Mouse (Mus musculus) heart, postnatal 14 days (tissue): ENCODE data around the gene Gm20517. TPM values are rescaled to one million over a fixed set of nuclear protein-coding genes. Genes with fewer than 3 reads are reported as not detected.

Experiments used
- DNase-seq, 2 experiments: peaks; one replicate each; pipeline ENCODE4 v3.0.0; 2021 to 2022
- intact Hi-C: fragments of 180-260 bp; cut with DNase I; formaldehyde crosslinking; loops from one replicate; pipeline ENCODE4 v1.15.1; 2025
- long read RNA-seq, 2 experiments: library from polyadenylated mRNA; stranded (forward); transcript quantifications; one replicate each; pipeline ENCODE4 v2.0.0; 2021
- total RNA-seq, 2 experiments: library from RNA; stranded (reverse); gene quantifications; 2 replicates each; pipeline ENCODE4 v1.2.3; 2021

The Gm20517 gene
- total RNA-seq: 1 to 10 TPM; 1.9 to 2.5 TPM
- long read RNA-seq, experiment 1: 0 reads
- long read RNA-seq, experiment 2: 0 reads

DNA sequence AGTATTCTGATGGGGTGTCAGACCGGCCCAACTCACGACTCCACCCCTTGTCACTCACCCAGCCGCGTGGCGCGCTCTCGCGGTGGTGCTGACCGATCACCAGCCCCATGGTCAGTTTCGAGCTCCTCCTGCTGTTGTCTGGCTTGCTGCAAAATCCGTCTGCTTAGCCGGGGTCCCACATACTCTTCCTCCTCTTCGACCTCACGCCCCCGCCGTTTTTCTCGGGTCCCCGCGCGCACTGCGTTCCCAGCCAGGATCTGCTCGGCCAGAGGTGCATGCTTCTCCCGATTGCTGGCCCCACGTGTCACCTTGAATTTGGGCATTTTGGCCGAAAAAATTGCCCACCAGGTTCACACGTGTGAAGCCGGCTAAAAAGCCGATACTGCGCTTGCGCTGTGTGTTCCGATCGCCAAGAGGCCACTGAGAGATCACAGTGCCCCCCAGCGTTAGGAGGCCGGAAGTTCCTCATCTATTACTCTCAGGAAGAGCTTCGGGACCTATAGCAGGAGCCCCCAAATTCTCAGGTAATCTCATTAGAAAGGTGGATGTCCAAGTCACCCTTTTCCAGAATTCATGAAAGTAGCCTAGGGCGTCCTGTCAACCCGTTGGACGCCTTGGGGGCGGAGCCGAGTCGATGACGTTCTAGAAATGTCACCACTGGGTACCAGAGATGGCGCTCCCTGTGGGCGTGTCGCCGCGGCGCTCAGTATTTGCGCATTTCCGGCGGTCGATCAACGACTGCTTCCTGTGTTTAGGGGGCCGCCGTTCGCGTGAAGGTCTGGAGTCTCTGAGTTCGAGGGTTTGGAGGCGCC, at the start of gene Gm20517, which contains the start of the genes Bysl and Med20:
Gm20517 (plus strand) TSS at position 741 of the 812 bp plus-strand sequence.
Bysl (minus strand) TSS at position 644 of the 812 bp plus-strand sequence.
Med20 (plus strand) TSS at position 734 of the 812 bp plus-strand sequence.
- DNase-seq: peak; percentile 95 to 99
- intact Hi-C loops: no loop called here

- intact Hi-C loops: no loop called here
- no peak for DNase-seq
Measured at GRCm38 (mm10) chr17:47562875-47563274, 48.5 kb upstream of the Gm20517 start.

GRCm38 (mm10) chr17:47564612-47565011, 46.8 kb upstream of the Gm20517 start:
- DNase-seq: no peak
- intact Hi-C loops: no loop called here

GRCm38 (mm10) chr17:47566133-47566532, 45.3 kb upstream of the Gm20517 start:
- DNase-seq: no peak
- intact Hi-C loops: no loop called here

- intact Hi-C loops: no loop called here
- peak; percentile 29 to 30 for DNase-seq
Measured at GRCm38 (mm10) chr17:47567271-47567670, 44.1 kb upstream of the Gm20517 start.

GRCm38 (mm10) chr17:47568389-47568788, 43.0 kb upstream of the Gm20517 start:
- intact Hi-C loops: no loop called here
- no peak for DNase-seq

- intact Hi-C loops: no loop called here
- DNase-seq: no peak
Measured at GRCm38 (mm10) chr17:47568951-47569527, 42.4 kb upstream of the Gm20517 start.

- DNase-seq: no peak
- intact Hi-C loops: no loop called here
Measured at GRCm38 (mm10) chr17:47571621-47572020, 39.8 kb upstream of the Gm20517 start.

GRCm38 (mm10) chr17:47572436-47572835, 39.0 kb upstream of the Gm20517 start:
- DNase-seq: no peak
- intact Hi-C loops: no loop called here

DNA sequence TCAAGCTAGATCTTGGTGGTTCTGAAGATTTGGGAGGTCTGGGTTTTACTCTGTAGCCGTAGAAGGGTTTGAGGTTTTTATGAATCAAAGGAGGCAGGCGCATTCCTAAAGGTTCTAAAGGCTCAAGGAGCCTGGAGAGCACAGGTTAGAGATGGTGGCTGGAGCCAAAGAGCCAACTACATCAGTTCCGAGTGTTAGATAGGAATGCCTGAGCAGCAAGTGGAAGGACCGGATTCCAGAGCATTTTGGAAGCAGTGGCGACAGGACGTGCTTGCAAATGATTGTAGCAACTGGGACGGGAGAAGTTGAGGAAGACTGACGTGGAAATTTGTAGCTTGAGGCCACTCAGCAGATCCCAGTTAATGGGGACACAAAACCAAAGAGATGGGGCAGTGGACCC, 37.4 kb upstream of the Gm20517 start:
- intact Hi-C loops: no loop called here
- DNase-seq: no peak

GRCm38 (mm10) chr17:47574830-47575229, 36.6 kb upstream of the Gm20517 start:
- intact Hi-C loops: no loop called here
- DNase-seq: peak; percentile 30 to 32

DNA sequence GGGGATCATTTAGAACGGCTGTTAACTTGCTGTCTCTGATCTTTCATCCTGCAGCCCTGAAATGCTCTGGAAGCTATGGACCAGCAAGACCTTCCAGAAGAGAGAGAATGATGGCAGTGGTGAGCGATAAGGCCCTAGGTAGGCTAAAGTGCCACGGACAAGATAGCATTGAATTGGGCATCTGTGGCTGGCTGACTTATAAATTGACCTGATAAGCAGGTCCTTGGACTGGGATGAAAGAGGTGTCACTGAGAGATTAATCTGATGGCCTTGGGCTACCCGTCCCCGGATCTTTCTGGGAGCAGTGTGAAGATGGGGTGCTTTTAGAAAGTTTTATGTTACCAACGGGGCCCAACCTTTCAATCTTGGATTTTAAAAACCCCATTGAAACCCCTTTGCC, 32.7 kb upstream of the Gm20517 start:
- no peak for DNase-seq
- intact Hi-C loops: no loop called here

- intact Hi-C loops: no loop called here
- no peak for DNase-seq
Measured at GRCm38 (mm10) chr17:47580962-47581361, 30.4 kb upstream of the Gm20517 start.

DNA sequence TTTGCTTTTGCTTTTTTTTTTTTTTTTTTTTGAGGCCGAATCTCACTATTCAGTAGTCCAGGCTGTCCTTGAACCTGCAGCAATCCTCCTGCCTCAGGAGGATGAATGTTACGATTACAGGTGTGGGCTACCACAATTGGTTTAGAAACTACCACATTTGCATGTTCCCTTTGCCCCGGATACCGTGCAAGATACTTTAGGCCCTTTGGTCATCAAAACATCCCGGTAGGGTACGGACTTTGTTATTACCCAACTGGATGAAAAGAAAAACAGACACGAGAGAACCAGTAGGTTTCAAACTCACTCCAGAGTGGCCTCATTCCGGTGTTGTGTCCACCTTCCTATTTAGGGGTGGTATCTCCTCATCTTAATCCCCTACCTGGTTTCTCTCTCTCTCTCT, 22.9 kb upstream of the Gm20517 start:
- no peak for DNase-seq
- intact Hi-C loops: no loop called here

GRCm38 (mm10) chr17:47591073-47591472, 20.3 kb upstream of the Gm20517 start:
- intact Hi-C loops: no loop called here

DNA sequence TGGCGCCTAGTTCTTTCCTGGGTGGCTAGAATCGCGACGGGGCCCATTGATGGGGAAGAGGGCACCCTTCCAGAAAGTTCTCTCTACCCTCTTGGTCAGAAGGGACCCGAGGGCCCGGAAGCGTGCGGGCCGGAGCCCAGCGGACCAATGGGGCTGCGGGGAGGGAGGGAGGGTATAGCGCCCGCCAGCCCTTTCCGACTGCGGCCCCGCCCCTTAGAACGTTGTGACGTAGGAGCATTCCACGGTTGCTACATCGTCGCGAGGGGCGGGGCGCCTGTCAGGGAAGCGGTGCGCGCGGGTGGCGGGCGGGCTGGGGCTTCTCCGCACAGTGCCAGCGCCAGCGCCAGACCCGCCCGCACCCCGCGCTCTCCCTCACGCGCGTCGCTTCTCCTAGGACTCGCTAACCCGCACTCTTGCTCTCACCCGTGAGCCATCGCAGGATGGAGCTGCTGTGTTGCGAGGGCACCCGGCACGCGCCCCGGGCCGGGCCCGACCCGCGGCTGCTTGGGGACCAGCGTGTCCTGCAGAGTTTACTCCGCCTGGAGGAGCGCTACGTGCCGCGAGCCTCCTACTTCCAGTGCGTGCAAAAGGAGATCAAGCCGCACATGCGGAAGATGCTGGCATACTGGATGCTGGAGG, 18.1 kb upstream of the Gm20517 start:
- intact Hi-C loops: no loop called here
- peak; percentile 96 to 98 for DNase-seq

More at GRCm38 (mm10) chr17:47591073-47591472, 20.3 kb upstream of the Gm20517 start:
- DNase-seq: no peak

GRCm38 (mm10) chr17:47593854-47594182, 17.6 kb upstream of the Gm20517 start:
- DNase-seq: peak in 1 of 2 experiments; percentile 58

GRCm38 (mm10) chr17:47594183-47594968, 17.0 kb upstream of the Gm20517 start:
- intact Hi-C loops: loop anchor here (1.0 to 2.0 kb wide), 3 partner anchors 14 to 83 kb away; no protein-coding TSS in a partner anchor

More at GRCm38 (mm10) chr17:47593854-47594182, 17.6 kb upstream of the Gm20517 start:
- intact Hi-C loops: loop anchor here (1.0 to 2.0 kb wide), 3 partner anchors 15 to 83 kb away; no protein-coding TSS in a partner anchor

GRCm38 (mm10) chr17:47594969-47595247, 16.5 kb upstream of the Gm20517 start:
- DNase-seq: no peak
- intact Hi-C loops: loop anchor here (1.0 to 2.0 kb wide), 3 partner anchors 14 to 84 kb away; no protein-coding TSS in a partner anchor

More at GRCm38 (mm10) chr17:47594183-47594968, 17.0 kb upstream of the Gm20517 start:
- DNase-seq: peak; percentile 14 to 54
